Mouse (Mus musculus) midbrain, embryonic 11.5 days (tissue): ENCODE measurements around the gene Ctbp2. TPM values are rescaled to one million over a fixed set of nuclear protein-coding genes. Genes with fewer than 3 reads are reported as not detected.
"Not testable (repeated sequence)": the region's sequence is repeated elsewhere in the genome, so short reads cannot be mapped to it uniquely, and the experiment has no call there.

Source experiments
- ATAC-seq: fragments of 200-750 bp; cut with Nextera tagmentation; 2 replicates; pipeline ENCODE4 v1.8.0; 2017; ENCODE audit warnings: moderate TSS enrichment, moderate library complexity; ENCODE audit not compliant: low FRiP score
- DNase-seq: peaks from one replicate; pipeline ENCODE4 v3.0.0; 2015; ENCODE audit warnings: low spot score; ENCODE audit errors: missing footprints
- H3K27ac ChIP-seq: fragments of 300-500 bp; sonication (generic); 2 replicates; pipeline ENCODE4 v1.5.1; 2014; ENCODE audit warnings: low read depth, low read length
- H3K27me3 ChIP-seq: fragments of 300-500 bp; sonication (generic); 2 replicates; pipeline ENCODE4 v1.6.1; 2014; ENCODE audit warnings: mild to moderate bottlenecking, low read length, moderate library complexity, mixed read lengths; ENCODE audit not compliant: control insufficient read depth, insufficient read depth
- H3K36me3 ChIP-seq: fragments of 300-500 bp; sonication (generic); 2 replicates; pipeline ENCODE4 v1.6.1; 2014; ENCODE audit warnings: mild to moderate bottlenecking, low read length, moderate library complexity, mixed read lengths; ENCODE audit not compliant: control insufficient read depth, insufficient read depth
- H3K4me1 ChIP-seq: fragments of 300-500 bp; sonication (generic); 2 replicates; pipeline ENCODE4 v1.6.1; 2014; ENCODE audit warnings: low read length; ENCODE audit not compliant: control insufficient read depth, insufficient read depth
- H3K4me2 ChIP-seq: fragments of 300-500 bp; sonication (generic); 2 replicates; pipeline ENCODE4 v1.6.1; 2014; ENCODE audit warnings: mild to moderate bottlenecking, moderate library complexity
- H3K4me3 ChIP-seq: fragments of 300-500 bp; sonication (generic); 2 replicates; pipeline ENCODE4 v1.5.1; 2014; ENCODE audit warnings: low read depth, low read length
- H3K9ac ChIP-seq: fragments of 300-500 bp; sonication (generic); 2 replicates; pipeline ENCODE4 v1.6.1; 2014; ENCODE audit warnings: low read length
- H3K9me3 ChIP-seq: fragments of 300-500 bp; sonication (generic); 2 replicates; pipeline ENCODE4 v1.6.1; 2016; ENCODE audit warnings: low read length; ENCODE audit not compliant: control insufficient read depth
- WGBS: fragments of 180-500 bp; shearing (Covaris S2); extraction: QIAGEN DNeasy Blood & Tissue Kit; methylation state at CpG from one replicate; pipeline ENCODE4 v1.1.7; 2014; 5-methylcytosine and 5-hydroxymethylcytosine counted together
- polyA plus RNA-seq: library from polyadenylated mRNA; unstranded; fragments of >200 nt; fragmentation: Nextera tagmentation; extraction: Ambion mirVana; gene quantifications from 2 replicates; pipeline ENCODE4 v1.2.1, GENCODE M21; 2014

The Ctbp2 gene
- polyA plus RNA-seq, 1 experiment from 2014 or later = 131 TPM

- no peaks in the 10 kb centered on the region for H3K9me3 ChIP-seq
- H3K27me3 ChIP-seq = no peaks in the 10 kb centered on the region
- ATAC-seq (peak; percentile 61; the same call in 1 of the 2 replicates), DNase-seq (peak; percentile 85)
- H3K27ac ChIP-seq = no peak overlapping the region
- H3K4me2 ChIP-seq = no peak overlapping the region
- 9% methylated on average over 6 of the region's 6 CpGs for WGBS
- no peak overlapping the region for H3K4me3 ChIP-seq
- H3K9ac ChIP-seq = no peak overlapping the region
- H3K4me1 ChIP-seq = peaks cover 57% of the 10 kb centered on the region
- H3K36me3 ChIP-seq = no peaks in the 10 kb centered on the region
Measured at GRCm38 (mm10) chr7:133112351-133112831, 11.8 kb downstream of the Ctbp2 start.

DNA sequence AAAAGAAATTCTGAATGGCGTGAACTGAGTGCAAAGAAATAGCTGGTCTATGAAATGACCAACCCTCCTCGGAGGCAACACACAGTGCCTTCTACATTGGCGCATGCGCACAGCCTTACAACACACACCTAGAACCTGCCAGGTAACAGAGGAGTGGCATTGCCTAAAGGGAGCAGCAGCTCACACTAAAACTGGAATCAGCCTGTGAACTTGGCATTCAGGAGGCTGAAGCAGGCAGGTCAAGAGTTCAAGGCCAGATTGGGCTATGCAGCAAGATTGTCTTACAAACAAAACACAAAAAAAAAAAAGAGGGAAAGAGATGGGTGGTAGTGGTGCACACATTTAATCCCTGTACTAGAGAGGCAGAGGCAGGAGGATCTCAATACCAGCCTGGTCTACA, 14.7 kb downstream of the Ctbp2 start:
- Histone ChIP-seq H3K36me3 (no peaks in the 10 kb centered on the region), H3K27me3 (no peaks in the 10 kb centered on the region), H3K4me3 (no peak overlapping the region), H3K4me2 (no peak overlapping the region), H3K27ac (no peak overlapping the region), H3K4me1 (peaks cover 28% of the 10 kb centered on the region), H3K9me3 (no peaks in the 10 kb centered on the region), H3K9ac (no peak overlapping the region)
- WGBS = 95% methylated on average over 4 of the region's 4 CpGs
- ATAC-seq = no peak
- no peak for DNase-seq

DNA sequence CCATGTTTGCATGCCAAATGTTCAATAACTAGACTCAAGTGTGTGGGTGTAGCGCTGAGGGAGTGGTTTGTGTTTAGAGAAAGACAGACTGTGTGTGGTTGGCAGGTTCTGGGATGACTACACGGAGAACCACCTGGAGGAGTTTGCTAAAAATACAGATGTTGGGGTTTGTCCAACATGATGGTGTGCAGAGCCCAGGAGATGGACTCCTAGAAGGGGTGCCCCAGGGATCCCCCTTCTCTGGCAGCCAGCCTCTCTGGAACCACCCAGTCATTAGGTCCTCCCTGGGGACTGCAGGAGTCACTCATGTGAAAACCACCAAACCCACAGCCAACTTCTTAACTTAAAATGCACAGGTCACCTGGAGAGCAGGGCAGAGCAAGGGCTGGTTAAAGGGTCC, 15.5 kb downstream of the Ctbp2 start:
- no peaks in the 10 kb centered on the region for H3K9me3 ChIP-seq
- H3K27me3 ChIP-seq = no peaks in the 10 kb centered on the region
- peaks cover 26% of the 10 kb centered on the region for H3K4me1 ChIP-seq
- no peak for ATAC-seq
- no peaks in the 10 kb centered on the region for H3K36me3 ChIP-seq
- no peak overlapping the region for H3K4me2 ChIP-seq
- DNase-seq = no peak
- no peak overlapping the region for H3K9ac ChIP-seq
- H3K4me3 ChIP-seq = no peak overlapping the region
- H3K27ac ChIP-seq = no peak overlapping the region
- WGBS = 95% methylated on average over 2 of the region's 2 CpGs

DNA sequence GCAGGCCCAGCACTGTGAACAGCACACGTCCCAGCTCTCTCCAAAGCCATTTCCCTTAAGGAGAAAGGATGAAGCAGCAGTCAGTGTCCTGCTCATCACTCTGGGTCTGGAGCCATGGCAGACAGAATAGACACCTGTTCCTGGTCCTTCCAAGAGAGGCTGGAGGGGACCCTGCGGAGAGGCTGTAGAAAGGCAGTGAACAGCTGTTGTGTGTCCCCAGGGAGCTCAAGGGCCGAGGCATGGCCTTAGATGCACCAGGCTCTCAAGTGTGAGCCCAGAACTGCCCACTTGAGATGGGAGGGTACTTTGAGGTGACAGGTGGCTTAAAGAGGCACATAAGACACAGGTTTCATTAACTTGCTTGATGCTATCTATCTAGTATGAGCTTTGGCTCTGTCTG, 21.6 kb downstream of the Ctbp2 start:
- Histone ChIP-seq H3K9me3 (no peaks in the 10 kb centered on the region), H3K27ac (no peak overlapping the region), H3K9ac (no peak overlapping the region), H3K4me1 (no peaks in the 10 kb centered on the region; the same call in 1 of the 2 replicates), H3K36me3 (no peaks in the 10 kb centered on the region), H3K4me2 (no peak overlapping the region), H3K4me3 (no peak overlapping the region), H3K27me3 (no peaks in the 10 kb centered on the region)
- WGBS = 74% methylated on average over 3 of the region's 3 CpGs
- ATAC-seq = no peak
- DNase-seq = no peak

DNA sequence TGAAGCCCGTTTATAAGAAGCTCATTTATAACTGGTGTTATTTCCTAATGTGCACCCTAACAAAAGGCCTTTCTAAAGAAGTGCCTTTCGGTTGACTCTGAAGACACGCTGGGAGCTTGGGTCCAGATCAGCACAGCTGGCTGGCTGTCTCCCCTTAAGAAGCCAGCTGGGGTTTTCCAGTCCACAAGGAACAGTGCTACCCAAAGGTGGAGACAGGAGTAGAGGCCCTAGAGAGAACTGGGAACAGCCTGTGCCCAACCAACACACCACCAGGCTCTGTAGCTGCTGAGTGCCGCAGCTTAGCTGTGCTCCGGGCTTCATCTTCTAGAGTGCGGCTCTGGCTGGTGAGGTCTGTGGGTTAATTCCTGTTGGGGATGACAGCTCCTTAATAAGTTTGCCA, 23.1 kb downstream of the Ctbp2 start:
- no peak for ATAC-seq
- 91% methylated on average over 6 of the region's 6 CpGs for WGBS

GRCm38 (mm10) chr7:133100178-133100577, 24.0 kb downstream of the Ctbp2 start:
- Histone ChIP-seq H3K4me2 (no peak overlapping the region), H3K9me3 (no peaks in the 10 kb centered on the region), H3K27me3 (no peaks in the 10 kb centered on the region), H3K4me3 (no peak overlapping the region), H3K36me3 (no peaks in the 10 kb centered on the region), H3K9ac (no peak overlapping the region), H3K4me1 (no peaks in the 10 kb centered on the region; the same call in 1 of the 2 replicates), H3K27ac (no peak overlapping the region)
- no peak for DNase-seq
- no peak for ATAC-seq
- WGBS = 80% methylated on average over 6 of the region's 6 CpGs

More for the DNA sequence above, 23.1 kb downstream of the Ctbp2 start:
- no peak overlapping the region for H3K9ac ChIP-seq
- no peaks in the 10 kb centered on the region; the same call in 1 of the 2 replicates for H3K4me1 ChIP-seq
- DNase-seq = no peak
- no peak overlapping the region for H3K27ac ChIP-seq
- no peak overlapping the region for H3K4me3 ChIP-seq
- no peaks in the 10 kb centered on the region for H3K9me3 ChIP-seq
- no peaks in the 10 kb centered on the region for H3K36me3 ChIP-seq
- H3K4me2 ChIP-seq = no peak overlapping the region
- H3K27me3 ChIP-seq = no peaks in the 10 kb centered on the region

GRCm38 (mm10) chr7:133099266-133099665, 24.9 kb downstream of the Ctbp2 start:
- H3K9ac ChIP-seq = no peak overlapping the region
- no peaks in the 10 kb centered on the region for H3K36me3 ChIP-seq
- no peak overlapping the region for H3K4me2 ChIP-seq
- H3K27ac ChIP-seq = no peak overlapping the region
- ATAC-seq (no peak), DNase-seq (no peak)
- H3K4me3 ChIP-seq = no peak overlapping the region
- H3K9me3 ChIP-seq = no peaks in the 10 kb centered on the region
- 58% methylated on average over 4 of the region's 4 CpGs for WGBS
- H3K27me3 ChIP-seq = no peaks in the 10 kb centered on the region
- H3K4me1 ChIP-seq = no peaks in the 10 kb centered on the region; the same call in 1 of the 2 replicates

- ATAC-seq (no peak), DNase-seq (no peak)
- Histone ChIP-seq H3K9ac (no peak overlapping the region), H3K36me3 (no peaks in the 10 kb centered on the region), H3K27ac (no peak overlapping the region), H3K27me3 (no peaks in the 10 kb centered on the region), H3K4me2 (no peak overlapping the region), H3K4me3 (no peak overlapping the region), H3K4me1 (no peaks in the 10 kb centered on the region; the same call in 1 of the 2 replicates), H3K9me3 (no peaks in the 10 kb centered on the region)
- WGBS = 89% methylated on average over 12 of the region's 12 CpGs
Measured at GRCm38 (mm10) chr7:133098118-133098793, 25.9 kb downstream of the Ctbp2 start.

- not testable (repeated sequence) for H3K27me3 ChIP-seq, H3K9ac ChIP-seq, H3K4me2 ChIP-seq, ATAC-seq, H3K27ac ChIP-seq, H3K4me3 ChIP-seq, H3K36me3 ChIP-seq, H3K9me3 ChIP-seq, H3K4me1 ChIP-seq, DNase-seq
- 90% methylated on average over 7 of the region's 7 CpGs for WGBS
Measured at GRCm38 (mm10) chr7:133095610-133096009, 28.5 kb downstream of the Ctbp2 start.
